Mouse (Mus musculus): ENCODE results near the gene Begain.

Gene Begain

GRCm38 (mm10) chr12:109068167-109068653 lies at the start of gene Begain:
Gene Begain (minus strand): TSS chr12:109068217.
- no peak for DNase-seq (ENCODE audit: extremely low spot score, low read depth, low spot score)

GRCm38 (mm10) chr12:109115707-109116106 lies 47.7 kb upstream of the Begain start:
- no peak for DNase-seq (ENCODE audit: extremely low spot score, low read depth, low spot score)

- no peak for DNase-seq (ENCODE audit: extremely low spot score, low read depth, low spot score)
Observed at GRCm38 (mm10) chr12:109115161-109115560, 47.1 kb upstream of the Begain start.

GRCm38 (mm10) chr12:109112996-109113592 lies 45.1 kb upstream of the Begain start:
- DNase-seq (ENCODE audit: extremely low spot score, low read depth, low spot score) = no peak

- DNase-seq (ENCODE audit: extremely low spot score, low read depth, low spot score) = no peak
Observed at GRCm38 (mm10) chr12:109112354-109112995, 44.5 kb upstream of the Begain start.

- no peak for DNase-seq (ENCODE audit: extremely low spot score, low read depth, low spot score)
Observed at GRCm38 (mm10) chr12:109108911-109109310, 40.9 kb upstream of the Begain start.

- no peak for DNase-seq (ENCODE audit: extremely low spot score, low read depth, low spot score)
Observed at GRCm38 (mm10) chr12:109100381-109100780, 32.4 kb upstream of the Begain start.

GRCm38 (mm10) chr12:109090456-109091130 lies 22.6 kb upstream of the Begain start:
- DNase-seq (ENCODE audit: extremely low spot score, low read depth, low spot score) = no peak

GRCm38 (mm10) chr12:109090041-109090440 lies 22.0 kb upstream of the Begain start:
- no peak for DNase-seq (ENCODE audit: extremely low spot score, low read depth, low spot score)

GRCm38 (mm10) chr12:109086111-109086510 lies 18.1 kb upstream of the Begain start:
- no peak for DNase-seq (ENCODE audit: extremely low spot score, low read depth, low spot score)

- no peak for DNase-seq (ENCODE audit: extremely low spot score, low read depth, low spot score)
Observed at GRCm38 (mm10) chr12:109085674-109086073, 17.7 kb upstream of the Begain start.

GRCm38 (mm10) chr12:109085046-109085445 lies 17.0 kb upstream of the Begain start:
- no peak for DNase-seq (ENCODE audit: extremely low spot score, low read depth, low spot score)

- no peak for DNase-seq (ENCODE audit: extremely low spot score, low read depth, low spot score)
Observed at GRCm38 (mm10) chr12:109083476-109083875, 15.5 kb upstream of the Begain start.

- DNase-seq (ENCODE audit: extremely low spot score, low read depth, low spot score) = no peak
Observed at GRCm38 (mm10) chr12:109077036-109077435, 9.0 kb upstream of the Begain start.

GRCm38 (mm10) chr12:109074777-109075285 lies 6.8 kb upstream of the Begain start:
- no peak for DNase-seq (ENCODE audit: extremely low spot score, low read depth, low spot score)

GRCm38 (mm10) chr12:109074106-109074505 lies 6.1 kb upstream of the Begain start:
- DNase-seq (ENCODE audit: extremely low spot score, low read depth, low spot score) = no peak

GRCm38 (mm10) chr12:109071248-109071647 lies 3.2 kb upstream of the Begain start:
- no peak for DNase-seq (ENCODE audit: extremely low spot score, low read depth, low spot score)

GRCm38 (mm10) chr12:109069751-109070150 lies 1.7 kb upstream of the Begain start:
- DNase-seq (ENCODE audit: extremely low spot score, low read depth, low spot score) = no peak

- no peak for DNase-seq (ENCODE audit: extremely low spot score, low read depth, low spot score)
Observed at GRCm38 (mm10) chr12:109068738-109069137, 721 bp upstream of the Begain start.

GRCm38 (mm10) chr12:109067561-109068135 lies 369 bp downstream of the Begain start:
- DNase-seq (ENCODE audit: extremely low spot score, low read depth, low spot score) = no peak

GRCm38 (mm10) chr12:109058660-109059059 lies 9.4 kb downstream of the Begain start:
- no peak for DNase-seq (ENCODE audit: extremely low spot score, low read depth, low spot score)

Data from hindlimb bud, embryonic 11.5 days (tissue).